Mouse (Mus musculus) midbrain, embryonic 11.5 days (tissue): ENCODE data around the gene Btaf1. TPM values are rescaled to one million over a fixed set of nuclear protein-coding genes. Genes with fewer than 3 reads are reported as not detected.
A peak's percentile ranks its signal among the peaks of the same experiment; 100 is the strongest.

ENCODE experiments used
- ATAC-seq: fragments of 200-750 bp; cut with Nextera tagmentation; 2 replicates; pipeline ENCODE4 v1.8.0; 2017; ENCODE audit warnings: moderate TSS enrichment, moderate library complexity; ENCODE audit not compliant: low FRiP score
- DNase-seq: peaks from one replicate; pipeline ENCODE4 v3.0.0; 2015; ENCODE audit warnings: low spot score; ENCODE audit errors: missing footprints
- H3K27ac ChIP-seq: fragments of 300-500 bp; sonication (generic); 2 replicates; pipeline ENCODE4 v1.5.1; 2014; ENCODE audit warnings: low read depth, low read length
- H3K27me3 ChIP-seq: fragments of 300-500 bp; sonication (generic); 2 replicates; pipeline ENCODE4 v1.6.1; 2014; ENCODE audit warnings: mild to moderate bottlenecking, low read length, moderate library complexity, mixed read lengths; ENCODE audit not compliant: control insufficient read depth, insufficient read depth
- H3K36me3 ChIP-seq: fragments of 300-500 bp; sonication (generic); 2 replicates; pipeline ENCODE4 v1.6.1; 2014; ENCODE audit warnings: mild to moderate bottlenecking, low read length, moderate library complexity, mixed read lengths; ENCODE audit not compliant: control insufficient read depth, insufficient read depth
- H3K4me1 ChIP-seq: fragments of 300-500 bp; sonication (generic); 2 replicates; pipeline ENCODE4 v1.6.1; 2014; ENCODE audit warnings: low read length; ENCODE audit not compliant: control insufficient read depth, insufficient read depth
- H3K4me2 ChIP-seq: fragments of 300-500 bp; sonication (generic); 2 replicates; pipeline ENCODE4 v1.6.1; 2014; ENCODE audit warnings: mild to moderate bottlenecking, moderate library complexity
- H3K4me3 ChIP-seq: fragments of 300-500 bp; sonication (generic); 2 replicates; pipeline ENCODE4 v1.5.1; 2014; ENCODE audit warnings: low read depth, low read length
- H3K9ac ChIP-seq: fragments of 300-500 bp; sonication (generic); 2 replicates; pipeline ENCODE4 v1.6.1; 2014; ENCODE audit warnings: low read length
- H3K9me3 ChIP-seq: fragments of 300-500 bp; sonication (generic); 2 replicates; pipeline ENCODE4 v1.6.1; 2016; ENCODE audit warnings: low read length; ENCODE audit not compliant: control insufficient read depth
- WGBS: fragments of 180-500 bp; shearing (Covaris S2); extraction: QIAGEN DNeasy Blood & Tissue Kit; methylation state at CpG from one replicate; pipeline ENCODE4 v1.1.7; 2014; 5-methylcytosine and 5-hydroxymethylcytosine counted together
- polyA plus RNA-seq: library from polyadenylated mRNA; unstranded; fragments of >200 nt; fragmentation: Nextera tagmentation; extraction: Ambion mirVana; gene quantifications from 2 replicates; pipeline ENCODE4 v1.2.1, GENCODE M21; 2014

Btaf1 gene
- polyA plus RNA-seq, result 20.9 and 21.9 TPM in 2 replicates

DNA sequence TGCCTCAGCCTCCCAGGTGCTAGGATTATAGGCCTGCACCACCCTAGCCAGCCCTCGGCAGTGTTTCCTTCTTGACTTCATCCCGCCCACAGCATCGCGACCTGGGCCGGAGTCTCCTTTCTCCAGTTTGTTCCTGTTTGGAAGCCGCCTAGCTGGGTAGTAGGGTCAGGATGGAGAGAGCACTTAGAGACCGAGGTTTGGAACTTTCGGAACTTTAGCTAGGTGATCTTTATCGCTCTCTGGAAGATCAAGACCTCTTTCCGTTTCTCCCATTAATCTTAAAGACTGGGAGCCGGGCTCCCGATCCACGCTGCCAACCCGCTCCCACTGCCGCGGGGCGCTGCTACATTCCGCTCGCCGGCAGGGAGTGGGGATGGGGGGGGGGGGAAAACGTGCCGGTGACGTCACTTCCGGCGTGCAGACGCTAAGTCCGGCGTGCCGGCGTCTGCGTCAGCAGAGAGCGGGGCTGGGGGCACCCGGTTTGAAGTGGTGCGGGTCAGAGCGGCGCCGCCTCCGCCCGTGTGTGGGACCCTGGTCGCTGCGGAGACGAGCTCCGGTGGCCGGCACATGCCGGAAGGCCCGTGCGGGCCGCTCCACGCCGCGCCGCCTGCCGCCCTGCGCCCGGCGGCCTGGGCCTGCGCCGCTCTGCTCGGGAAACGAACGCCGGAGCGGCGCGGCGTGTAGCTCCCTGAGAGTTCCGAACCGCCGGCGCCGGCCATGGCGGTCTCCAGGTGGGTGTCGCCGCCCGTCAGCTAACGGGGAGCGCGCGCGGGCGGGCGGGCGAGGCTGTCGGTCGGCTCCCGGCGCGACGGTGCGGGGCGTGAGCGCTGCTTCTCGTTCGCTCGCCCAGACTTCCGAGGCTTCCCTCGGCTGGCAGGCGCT lies at the start of gene Btaf1:
Gene Btaf1 (plus strand): TSS at position 409 of the 882 bp plus-strand sequence.
- ATAC-seq (peak; percentile 98), DNase-seq (peak; percentile 99)
- Histone ChIP-seq H3K4me2 (peak within 1 kb of the TSS; percentile 58), H3K4me1 (peaks cover 6% of the 10 kb centered on the region; the same call in 1 of the 2 replicates), H3K36me3 (no peaks in the 10 kb centered on the region), H3K9ac (peak within 1 kb of the TSS; percentile 92), H3K9me3 (no peaks in the 10 kb centered on the region), H3K4me3 (peak within 1 kb of the TSS; percentile 96), H3K27me3 (no peaks in the 10 kb centered on the region), H3K27ac (peak within 1 kb of the TSS; percentile 79)
- under 1% methylated on average over 96 of the region's 98 CpGs for WGBS

GRCm38 (mm10) chr19:36877329-36877728 lies 48.5 kb upstream of the Btaf1 start:
- Histone ChIP-seq H3K9ac (no peak overlapping the region), H3K36me3 (peaks cover 23% of the 10 kb centered on the region; the same call in 1 of the 2 replicates), H3K4me1 (no peaks in the 10 kb centered on the region)

DNA sequence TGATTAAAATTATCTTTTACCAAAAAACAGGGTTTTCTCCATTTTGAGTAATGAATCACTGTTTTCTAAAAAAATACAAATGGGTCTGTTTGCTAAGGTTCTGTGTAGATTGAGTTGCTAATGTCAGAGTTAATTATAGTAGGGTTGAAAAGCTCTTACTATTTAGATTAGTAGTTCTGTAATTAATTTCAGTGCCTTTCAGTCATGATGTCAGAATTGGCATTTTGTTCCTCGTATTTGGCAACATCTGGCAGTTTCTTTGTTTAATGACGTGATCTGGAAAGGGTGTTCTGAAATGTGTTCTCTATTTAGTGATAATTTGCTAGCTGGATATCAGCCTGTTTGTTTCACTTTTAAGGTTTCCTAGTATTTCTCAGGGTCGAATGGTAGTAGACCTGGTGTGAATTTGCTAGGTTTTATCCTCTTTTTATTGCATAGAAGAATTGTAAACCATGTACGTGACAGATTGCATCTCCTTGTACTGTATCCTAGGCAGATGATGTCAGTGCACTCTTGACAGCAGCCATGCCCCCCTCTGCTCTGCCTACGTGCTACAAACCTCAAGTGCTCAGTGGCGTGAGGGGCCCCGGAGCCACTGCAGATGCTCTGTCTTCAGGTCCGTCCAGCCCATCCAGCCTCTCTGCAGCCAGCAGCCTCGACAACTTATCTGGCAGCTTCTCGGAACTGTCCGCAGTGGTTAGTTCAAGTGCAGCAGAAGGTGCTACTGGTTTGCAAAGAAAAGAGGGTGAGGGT lies 47.0 kb upstream of the Btaf1 start:
- H3K4me3 ChIP-seq, result no peak overlapping the region
- no peak overlapping the region for H3K4me2 ChIP-seq
- ATAC-seq (no peak), DNase-seq (no peak)
- no peaks in the 10 kb centered on the region for H3K27me3 ChIP-seq
- H3K27ac ChIP-seq, result no peak overlapping the region
- peaks cover 27% of the 10 kb centered on the region for H3K36me3 ChIP-seq
- WGBS, result 88% methylated on average over 11 of the region's 11 CpGs
- H3K9ac ChIP-seq, result no peak overlapping the region
- H3K4me1 ChIP-seq, result no peaks in the 10 kb centered on the region
- no peaks in the 10 kb centered on the region for H3K9me3 ChIP-seq

More at GRCm38 (mm10) chr19:36877329-36877728, 48.5 kb upstream of the Btaf1 start:
- no peak for ATAC-seq
- DNase-seq, result no peak
- Histone ChIP-seq H3K27me3 (no peaks in the 10 kb centered on the region), H3K4me3 (no peak overlapping the region), H3K4me2 (no peak overlapping the region), H3K27ac (no peak overlapping the region), H3K9me3 (no peaks in the 10 kb centered on the region)

DNA sequence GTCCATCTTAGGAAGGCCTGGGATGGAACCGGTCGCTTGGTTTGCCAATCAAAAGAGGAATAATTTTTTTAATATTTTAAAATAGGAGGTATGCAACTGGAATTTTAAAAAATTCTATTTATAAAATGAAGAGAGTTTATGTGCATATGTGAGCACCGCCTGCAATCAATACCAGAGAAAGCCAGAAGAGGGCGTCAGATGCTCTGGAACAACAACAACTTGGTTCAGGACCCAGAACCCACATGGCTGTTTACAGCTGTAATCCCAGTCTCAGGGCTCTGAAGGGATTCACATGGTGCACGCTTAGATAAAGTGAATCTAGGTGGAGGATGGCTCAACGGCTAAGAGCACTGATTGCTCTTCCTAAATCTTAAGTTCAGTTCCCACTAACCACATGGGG lies 42.8 kb upstream of the Btaf1 start:
- DNase-seq, result peak; percentile 92
- peaks cover 34% of the 10 kb centered on the region for H3K36me3 ChIP-seq
- WGBS, result 77% methylated on average over 6 of the region's 6 CpGs

GRCm38 (mm10) chr19:36886316-36886715 lies 39.6 kb upstream of the Btaf1 start:
- Histone ChIP-seq H3K4me1 (no peaks in the 10 kb centered on the region), H3K27ac (no peak overlapping the region), H3K36me3 (peaks cover 33% of the 10 kb centered on the region), H3K9me3 (no peaks in the 10 kb centered on the region), H3K27me3 (no peaks in the 10 kb centered on the region), H3K4me2 (no peak overlapping the region), H3K9ac (no peak overlapping the region), H3K4me3 (no peak overlapping the region)
- WGBS, result 74% methylated on average over 2 of the region's 2 CpGs
- DNase-seq (no peak), ATAC-seq (no peak)

More for the DNA sequence above, 42.8 kb upstream of the Btaf1 start:
- Histone ChIP-seq H3K27ac (no peak overlapping the region), H3K9me3 (no peaks in the 10 kb centered on the region), H3K9ac (no peak overlapping the region), H3K27me3 (no peaks in the 10 kb centered on the region), H3K4me3 (no peak overlapping the region), H3K4me1 (no peaks in the 10 kb centered on the region), H3K4me2 (no peak overlapping the region)
- ATAC-seq, result no peak

GRCm38 (mm10) chr19:36887706-36888105 lies 38.2 kb upstream of the Btaf1 start:
- peaks cover 34% of the 10 kb centered on the region for H3K36me3 ChIP-seq

DNA sequence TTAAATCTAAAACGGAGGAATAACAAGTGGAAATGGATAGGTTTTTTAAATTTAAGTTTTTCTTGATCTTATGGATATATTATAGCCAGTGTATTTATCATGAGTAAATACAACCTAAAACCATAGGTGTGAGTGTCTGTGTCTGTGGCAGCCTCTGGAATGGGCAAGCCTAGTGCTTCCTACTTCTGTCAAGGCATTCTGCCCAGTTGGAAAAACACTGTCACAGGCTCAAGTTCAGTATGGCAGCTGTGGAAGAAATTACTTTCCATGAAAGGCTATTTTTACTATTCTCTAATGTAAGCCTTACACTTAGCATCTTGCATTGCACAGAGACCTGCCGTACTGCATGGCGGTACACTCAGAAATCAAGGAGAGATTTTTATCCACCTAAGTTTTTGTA lies 34.1 kb upstream of the Btaf1 start:
- H3K4me2 ChIP-seq, result no peak overlapping the region
- H3K27ac ChIP-seq, result no peak overlapping the region
- 96% methylated on average over 3 of the region's 3 CpGs for WGBS
- ATAC-seq, result no peak
- H3K4me3 ChIP-seq, result no peak overlapping the region
- no peaks in the 10 kb centered on the region for H3K27me3 ChIP-seq
- H3K4me1 ChIP-seq, result peaks cover 10% of the 10 kb centered on the region
- no peak for DNase-seq
- no peak overlapping the region for H3K9ac ChIP-seq
- H3K9me3 ChIP-seq, result no peaks in the 10 kb centered on the region
- peaks cover 16% of the 10 kb centered on the region for H3K36me3 ChIP-seq

More at GRCm38 (mm10) chr19:36887706-36888105, 38.2 kb upstream of the Btaf1 start:
- H3K27ac ChIP-seq, result no peak overlapping the region
- DNase-seq (no peak), ATAC-seq (no peak)
- H3K9me3 ChIP-seq, result no peaks in the 10 kb centered on the region
- H3K9ac ChIP-seq, result no peak overlapping the region
- H3K4me2 ChIP-seq, result no peak overlapping the region
- 48% methylated on average over 3 of the region's 3 CpGs for WGBS
- no peak overlapping the region for H3K4me3 ChIP-seq
- H3K4me1 ChIP-seq, result no peaks in the 10 kb centered on the region
- no peaks in the 10 kb centered on the region for H3K27me3 ChIP-seq

GRCm38 (mm10) chr19:36896791-36897569 lies 28.9 kb upstream of the Btaf1 start:
- H3K4me2 ChIP-seq, result no peak overlapping the region
- WGBS, result 7% methylated on average over 10 of the region's 10 CpGs

More at GRCm38 (mm10) chr19:36896791-36897569, 28.9 kb upstream of the Btaf1 start:
- H3K9me3 ChIP-seq, result no peaks in the 10 kb centered on the region
- H3K27me3 ChIP-seq, result no peaks in the 10 kb centered on the region
- peaks cover 3% of the 10 kb centered on the region; the same call in 1 of the 2 replicates for H3K36me3 ChIP-seq
- DNase-seq (peak; percentile 95), ATAC-seq (peak; percentile 92)
- no peak overlapping the region for H3K4me3 ChIP-seq
- peak overlapping the region; percentile 13; the same call in 1 of the 2 replicates for H3K9ac ChIP-seq
- H3K4me1 ChIP-seq, result peaks cover 13% of the 10 kb centered on the region
- H3K27ac ChIP-seq, result peak overlapping the region; percentile 85
